Mouse (Mus musculus) megakaryocyte progenitor cell, adult 5-6 weeks (primary cell): ENCODE results near the gene Cd3e. TPM values are rescaled to one million over a fixed set of nuclear protein-coding genes. Genes with fewer than 3 reads are reported as not detected.

Experiments used
- ATAC-seq: replicated peaks from 2 replicates; pipeline ENCODE4 v1.8.0; 2016; ENCODE audit warnings: mild to moderate bottlenecking, moderate TSS enrichment, inconsistent platforms; ENCODE audit not compliant: poor library complexity
- total RNA-seq, 2 experiments: library from RNA; stranded (forward) in 1 of 2; stranded (reverse) in 1 of 2; fragments of 157-497, 149-512 nt in 1 of 2; fragments of 200-1000 nt in 1 of 2; gene quantifications; 2 replicates each; pipeline versions ENCODE4 v1.2.3 to v1.2.4; 2015 to 2017

Gene Cd3e
- total RNA-seq, 2 experiments from 2014 or later = not detected

DNA sequence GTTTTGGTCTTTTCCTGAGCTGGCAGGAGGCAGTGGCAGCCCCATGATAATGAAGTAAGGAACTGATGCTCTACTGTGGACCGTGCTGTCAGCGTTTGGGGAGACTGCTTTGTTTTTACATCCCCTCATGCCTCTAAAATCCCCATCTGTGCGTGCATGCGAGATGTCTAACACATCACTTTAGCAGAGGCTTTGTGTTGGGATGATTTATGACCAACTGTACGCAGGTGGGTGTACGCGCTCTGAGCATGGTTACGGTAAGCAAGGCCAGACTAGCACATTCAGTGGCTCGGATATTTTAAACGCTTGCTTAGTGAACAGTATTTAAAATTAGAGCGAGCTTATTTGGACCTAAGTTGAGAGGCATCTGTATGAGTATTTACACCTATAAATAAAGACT is 8.6 kb upstream of the Cd3e start:
- ATAC-seq = no peak

- no peak for ATAC-seq
Measured at GRCm38 (mm10) chr9:45015841-45016240, 6.4 kb upstream of the Cd3e start.

DNA sequence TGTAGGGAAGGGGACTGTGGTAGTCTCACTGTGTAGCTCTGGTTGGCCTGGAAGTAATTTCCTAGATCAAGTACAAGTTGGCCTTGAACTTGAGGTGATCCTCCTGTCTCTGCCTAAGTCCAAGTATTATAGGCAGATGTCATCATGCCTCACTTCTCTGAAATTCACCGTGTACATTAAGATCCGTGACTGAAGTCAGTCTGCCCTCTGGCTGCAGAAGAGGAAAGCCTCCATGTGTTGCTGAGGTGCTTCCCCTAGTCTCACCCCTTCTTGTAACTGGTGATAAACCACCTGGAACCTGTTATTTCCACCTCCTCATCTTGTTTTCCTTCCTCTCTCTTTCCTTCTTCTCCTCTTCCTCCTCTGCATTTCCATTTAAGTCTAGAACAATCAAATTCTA is 5.5 kb upstream of the Cd3e start:
- ATAC-seq = no peak

- ATAC-seq = no peak
Measured at GRCm38 (mm10) chr9:45011291-45011690, 1.9 kb upstream of the Cd3e start.

GRCm38 (mm10) chr9:45010461-45010860 is 1.0 kb upstream of the Cd3e start:
- no peak for ATAC-seq

- no peak for ATAC-seq
Measured at GRCm38 (mm10) chr9:45008342-45008741, 1.1 kb downstream of the Cd3e start.

DNA sequence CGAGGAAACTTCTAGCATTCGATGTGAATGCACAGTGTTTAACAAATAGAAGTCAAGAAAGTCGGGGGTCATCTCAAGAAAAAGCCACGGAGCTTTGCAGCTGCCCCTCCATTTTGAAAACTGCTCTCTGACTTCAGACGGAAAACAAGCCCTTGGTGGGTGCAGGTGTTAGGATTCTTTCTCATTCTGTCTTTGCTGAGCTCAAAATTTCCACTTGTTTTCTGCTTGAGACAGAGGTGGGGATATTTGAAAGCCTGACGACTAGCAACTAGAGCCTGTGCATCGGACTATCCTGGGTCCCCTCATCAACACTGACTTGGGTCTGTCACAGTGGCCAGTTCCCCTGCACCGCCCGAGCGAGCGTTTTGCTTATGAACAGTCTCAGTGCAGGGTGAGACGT is 2.0 kb downstream of the Cd3e start:
- no peak for ATAC-seq

GRCm38 (mm10) chr9:45000249-45000648 is 9.2 kb downstream of the Cd3e start:
- ATAC-seq = no peak

DNA sequence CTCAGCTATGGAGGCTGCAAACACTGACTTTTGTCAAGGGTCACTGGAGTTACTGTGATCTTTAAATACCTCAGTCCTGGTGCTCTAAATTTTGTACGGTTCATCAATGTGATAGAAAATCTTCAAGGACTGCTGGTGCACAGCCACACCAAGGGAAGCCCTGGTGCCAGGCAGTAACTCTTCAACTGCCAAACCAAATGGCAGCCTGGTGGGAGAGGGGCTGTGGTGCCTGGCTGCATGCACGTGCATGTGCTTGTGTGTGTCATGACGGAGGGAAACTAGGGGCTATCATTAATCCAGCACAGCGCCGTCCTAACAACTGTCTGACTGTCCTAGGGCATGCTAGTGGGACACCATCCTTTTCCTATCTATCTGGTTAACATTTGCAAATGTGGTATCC is 9.7 kb downstream of the Cd3e start:
- no peak for ATAC-seq

- no peak for ATAC-seq
Measured at GRCm38 (mm10) chr9:44999171-44999570, 10.3 kb downstream of the Cd3e start.

- ATAC-seq = no peak
Measured at GRCm38 (mm10) chr9:44998138-44998537, 11.3 kb downstream of the Cd3e start.

DNA sequence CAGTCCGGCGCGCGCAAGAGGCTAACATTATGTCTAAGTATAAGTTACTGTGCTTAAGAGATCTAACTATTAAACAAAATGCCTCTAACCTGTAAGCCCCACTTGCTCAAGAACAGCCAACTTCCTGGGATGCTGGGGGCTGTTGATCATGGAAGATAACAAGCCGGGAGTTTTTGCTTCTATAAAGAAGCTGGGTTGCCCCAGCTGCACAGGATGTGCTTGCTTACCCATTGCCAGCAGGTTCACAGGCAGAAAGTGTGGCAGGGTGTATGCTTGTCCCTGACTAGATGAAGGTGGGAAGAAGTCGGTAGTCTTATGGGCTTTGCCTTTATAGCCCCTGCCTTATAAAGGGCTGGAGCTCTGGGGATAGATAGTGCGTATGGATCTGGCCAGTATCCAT is 12.8 kb downstream of the Cd3e start:
- no peak for ATAC-seq

- no peak for ATAC-seq
Measured at GRCm38 (mm10) chr9:44994962-44995361, 14.5 kb downstream of the Cd3e start.

DNA sequence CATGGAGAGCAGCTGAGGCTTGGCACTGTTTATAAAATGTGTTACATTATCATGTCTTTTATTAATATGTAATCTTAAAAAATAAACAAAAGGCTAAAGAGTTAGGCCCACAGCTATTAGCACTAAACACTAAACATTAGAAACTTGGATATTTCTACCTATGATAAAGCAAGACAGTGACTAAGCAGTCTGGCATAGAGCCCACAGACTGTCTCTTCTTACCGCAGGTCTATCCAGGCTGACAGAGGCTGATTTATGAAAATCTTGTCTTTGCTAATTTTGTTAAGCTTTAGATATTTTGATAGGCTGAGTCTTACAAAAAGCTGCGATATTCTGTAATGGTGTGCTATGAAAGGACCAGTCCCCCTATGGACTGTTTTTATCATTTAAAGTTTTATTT is 16.2 kb downstream of the Cd3e start:
- ATAC-seq = peak; percentile 17; the same call in 1 of the 2 replicates

- no peak for ATAC-seq
Measured at GRCm38 (mm10) chr9:44992271-44992670, 17.2 kb downstream of the Cd3e start.

GRCm38 (mm10) chr9:44991821-44992220 is 17.6 kb downstream of the Cd3e start:
- ATAC-seq = no peak

DNA sequence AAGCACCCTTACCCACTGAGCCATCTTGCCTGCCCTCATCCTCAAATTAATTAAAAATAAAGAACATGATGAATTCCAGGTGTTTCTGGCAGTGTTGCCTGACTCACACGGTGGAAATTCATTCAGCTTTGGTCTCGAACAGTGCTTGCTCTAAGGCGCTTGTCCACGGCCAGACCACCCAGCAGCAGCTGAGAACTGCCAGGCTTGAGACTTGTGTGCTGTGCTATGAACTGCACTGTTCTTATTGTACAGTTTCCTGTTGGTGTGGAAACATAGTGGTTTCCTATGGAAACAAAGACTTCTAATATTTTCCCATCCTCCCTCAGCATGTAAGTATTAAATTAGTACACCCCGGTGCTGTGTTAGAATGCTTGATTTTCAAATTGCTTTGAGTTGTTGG is 22.5 kb downstream of the Cd3e start:
- peak; percentile 54 for ATAC-seq

DNA sequence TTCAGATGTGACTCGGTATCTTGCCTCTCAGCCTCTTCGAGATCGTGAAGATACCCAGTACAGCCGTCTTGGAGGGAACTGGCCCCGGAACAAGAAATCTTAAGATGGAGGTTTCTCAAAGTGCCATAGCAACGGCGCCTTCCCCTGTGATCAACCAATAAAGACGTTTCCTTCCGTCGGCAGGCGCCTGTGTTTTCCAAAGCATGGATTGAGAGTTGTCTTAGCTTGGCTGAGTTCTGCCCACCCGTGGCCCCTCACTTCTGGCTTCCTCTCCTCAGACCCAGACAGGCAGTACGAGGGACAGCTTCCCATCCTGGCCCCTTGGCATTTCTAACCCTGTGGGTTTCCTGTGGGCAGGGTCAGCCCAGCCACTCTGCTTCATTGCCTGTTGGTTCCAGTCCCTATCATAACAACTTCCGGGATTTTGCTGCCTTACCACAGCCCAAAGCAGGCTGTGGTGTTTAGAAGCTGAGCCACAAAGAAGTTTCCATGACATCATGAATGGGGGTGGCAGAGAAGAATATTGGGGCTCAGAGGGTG is 23.1 kb downstream of the Cd3e start:
- peak; percentile 97 for ATAC-seq

GRCm38 (mm10) chr9:44985721-44986161 is 23.7 kb downstream of the Cd3e start:
- ATAC-seq = no peak

- ATAC-seq = no peak
Measured at GRCm38 (mm10) chr9:44983001-44983400, 26.4 kb downstream of the Cd3e start.

DNA sequence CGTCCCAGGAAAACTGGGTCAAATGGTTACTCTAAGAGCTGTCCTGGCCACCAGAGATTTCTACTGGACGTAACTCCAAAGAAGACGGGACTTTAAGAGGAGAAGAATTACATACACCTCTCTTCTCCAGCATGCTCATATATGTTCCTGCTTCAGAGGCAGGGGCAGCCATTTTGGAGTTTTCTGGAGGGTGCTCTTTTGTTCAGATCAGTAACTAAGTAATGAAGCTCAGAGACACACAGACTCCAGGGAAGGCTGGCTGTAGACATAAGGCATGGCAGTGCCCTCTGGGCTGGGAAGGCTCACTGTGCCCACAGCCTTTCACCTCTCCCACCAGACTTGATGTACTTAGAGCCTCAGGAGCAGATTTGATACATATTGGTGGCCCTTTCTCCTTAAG is 26.9 kb downstream of the Cd3e start:
- no peak for ATAC-seq

DNA sequence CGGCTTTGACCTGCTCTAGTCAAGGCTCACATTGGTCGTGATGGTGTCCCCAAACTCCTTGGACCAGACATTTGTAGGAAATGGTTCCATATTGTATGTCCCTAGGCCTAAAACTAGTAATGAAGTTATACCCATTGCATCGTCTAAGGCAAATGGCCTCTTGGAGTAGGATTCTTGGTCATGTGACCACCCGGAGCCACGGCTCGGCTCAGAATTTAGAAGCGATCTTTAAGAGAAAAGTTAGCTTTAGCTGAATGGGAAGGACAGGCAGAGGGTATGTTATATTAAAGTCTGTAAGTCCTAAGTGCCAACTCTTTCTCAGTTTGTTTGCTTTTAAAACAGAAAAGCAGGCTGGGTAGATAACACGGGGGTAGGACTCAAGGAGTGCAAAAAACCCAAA is 27.3 kb downstream of the Cd3e start:
- no peak for ATAC-seq

DNA sequence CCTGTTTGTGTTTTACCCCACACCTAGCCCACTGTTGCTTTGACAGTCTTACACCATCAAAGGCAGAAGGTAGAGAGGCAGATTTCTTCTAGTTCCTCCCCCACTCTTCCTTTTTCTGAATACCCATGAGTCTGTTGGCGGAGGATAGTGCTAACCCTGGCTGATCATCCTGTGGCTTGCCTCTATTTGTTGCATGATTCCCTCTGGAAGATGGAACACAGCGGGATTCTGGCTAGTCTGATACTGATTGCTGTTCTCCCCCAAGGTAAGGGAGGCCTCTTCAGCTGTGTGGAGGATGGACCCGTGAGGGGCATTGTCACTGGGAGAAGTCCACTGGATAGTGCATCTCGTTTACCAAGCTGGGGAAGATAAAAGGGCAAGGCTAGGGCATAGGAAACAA is 27.8 kb downstream of the Cd3e start, which contains the start of gene Cd3d:
TSS of gene Cd3d (plus strand) at position 111 of the 400 bp plus-strand sequence.
- no peak for ATAC-seq
